30 mouse cellular contexts compared by ENCODE assay signal in genomic region chr12:84523728-84524127, GRCm38 (mm10). TPM values are rescaled to one million over a fixed set of nuclear protein-coding genes. Genes with fewer than 3 reads are reported as not detected.
A peak's percentile ranks its signal among the peaks of the same experiment; 100 is the strongest.
DNase-seq lines count a peak whose midpoint lies in the region; ATAC-seq and TF ChIP-seq lines count a peak whose summit lies in the region.
"Had no signal": no experiment of that assay in that cellular context is flagged by ENCODE, and none has a peak within 500 bp of the region (broad histone marks: within the 10 kb centered on the region; RNA-seq: fewer than 3 reads in every experiment).

No protein-coding gene starts in this region.

- no peak for ATAC-seq in hindbrain, embryonic 11.5 days (ENCODE audit: low FRiP score)
- ATAC-seq in hindbrain, postnatal 0 days, result no peak
- ATAC-seq in kidney, postnatal 0 days (replicated peaks; ENCODE audit: low FRiP score, low read depth), result 0 out of 2 replicates have a peak, but pooled peaks have one; percentile 49
- ATAC-seq in kidney, embryonic 15.5 days (replicated peaks; ENCODE audit: low FRiP score), result no peak
- no peak for ATAC-seq in limb, embryonic 15.5 days (ENCODE audit: insufficient number of reproducible peaks, low FRiP score, low TSS enrichment, low read depth)
- no peak for ATAC-seq in erythroid progenitor cell, adult 5-6 weeks (replicated peaks; ENCODE audit: low FRiP score, poor library complexity, severe bottlenecking)
- ATAC-seq: CD4-positive, CD25-positive, alpha-beta regulatory T cell, adult 4 months; liver, postnatal 0 days; lung, postnatal 0 days; midbrain, embryonic 15.5 days had no signal

- WGBS in hindbrain, embryonic 11.5 days, result 56% methylated on average over 3 of the region's 3 CpGs
- 63% methylated on average over 3 of the region's 3 CpGs for WGBS in hindbrain, postnatal 0 days
- 50% methylated on average over 3 of the region's 3 CpGs for WGBS in kidney, postnatal 0 days
- 53% methylated on average over 3 of the region's 3 CpGs for WGBS in kidney, embryonic 15.5 days
- 20% methylated on average over 3 of the region's 3 CpGs for WGBS in limb, embryonic 15.5 days

- H3K36me3 ChIP-seq in hindbrain, embryonic 11.5 days (ENCODE audit: control insufficient read depth, insufficient read depth, low read length), result no peaks in the 10 kb centered on the region
- no peaks in the 10 kb centered on the region for H3K36me3 ChIP-seq in hindbrain, postnatal 0 days (ENCODE audit: insufficient read depth, low read length)
- no peaks in the 10 kb centered on the region for H3K36me3 ChIP-seq in kidney, postnatal 0 days (ENCODE audit: insufficient read depth, low read length)
- H3K36me3 ChIP-seq in kidney, embryonic 15.5 days, result no peaks in the 10 kb centered on the region
- H3K36me3 ChIP-seq in limb, embryonic 15.5 days, result no peaks in the 10 kb centered on the region
- H3K36me3 ChIP-seq: hindbrain, embryonic 13.5 days; midbrain, embryonic 15.5 days; neural tube, embryonic 12.5 days; stomach, embryonic 15.5 days had no signal

- intact Hi-C loops in gastrocnemius, postnatal 14 days (cut with DNase I; ENCODE audit: low total_unique reads), result no loop called here

- H3K27ac ChIP-seq in hindbrain, embryonic 11.5 days (ENCODE audit: low read depth, low read length), result peak overlapping the region; percentile 39; the same call in 1 of the 2 replicates
- no peak overlapping the region for H3K27ac ChIP-seq in hindbrain, postnatal 0 days
- no peak overlapping the region for H3K27ac ChIP-seq in kidney, postnatal 0 days
- no peak overlapping the region for H3K27ac ChIP-seq in kidney, embryonic 15.5 days
- H3K27ac ChIP-seq in limb, embryonic 15.5 days, result 0 out of 2 replicates have a peak overlapping the region, but pooled peaks have one; percentile 61
- H3K27ac ChIP-seq: hindbrain, embryonic 13.5 days; macrophage; midbrain, embryonic 15.5 days; neural tube, embryonic 12.5 days; stomach, embryonic 15.5 days had no signal

- peaks cover 5% of the 10 kb centered on the region for H3K27me3 ChIP-seq in hindbrain, embryonic 11.5 days (ENCODE audit: control insufficient read depth, insufficient read depth, low read length)
- peaks cover 6% of the 10 kb centered on the region; the same call in 1 of the 2 replicates for H3K27me3 ChIP-seq in hindbrain, postnatal 0 days (ENCODE audit: insufficient read depth, low read length)
- H3K27me3 ChIP-seq in kidney, postnatal 0 days (ENCODE audit: insufficient read depth, low read length), result no peaks in the 10 kb centered on the region
- H3K27me3 ChIP-seq in kidney, embryonic 15.5 days, result no peaks in the 10 kb centered on the region
- H3K27me3 ChIP-seq in limb, embryonic 15.5 days, result no peaks in the 10 kb centered on the region
- H3K27me3 ChIP-seq: midbrain, embryonic 15.5 days; stomach, embryonic 15.5 days had no signal

- DNase-seq in hindbrain, embryonic 11.5 days (ENCODE audit: low spot score), result no peak
- no peak for DNase-seq in hindbrain, postnatal 0 days (ENCODE audit: low spot score)
- no peak for DNase-seq in kidney, postnatal 0 days (ENCODE audit: low spot score)
- peak; percentile 16 for DNase-seq in hindlimb bud, embryonic 11.5 days (ENCODE audit: extremely low spot score, low read depth, low spot score)
- DNase-seq in gastrocnemius, postnatal 14 days, result no peak
- DNase-seq: adrenal gland, postnatal 36 days; cerebellum, adult 11 months; cerebellum, postnatal 10 days; liver, postnatal 0 days; right cerebral cortex, adult 18-20 months; right cerebral cortex, postnatal 4 days; thymus, postnatal 25 days had no signal

- no peak overlapping the region for H3K9ac ChIP-seq in hindbrain, embryonic 11.5 days (ENCODE audit: low read depth, low read length)
- H3K9ac ChIP-seq in hindbrain, postnatal 0 days (replicated peaks; ENCODE audit: low read length), result no peak overlapping the region
- H3K9ac ChIP-seq in kidney, postnatal 0 days (ENCODE audit: low read depth, low read length), result no peak overlapping the region
- no peak overlapping the region for H3K9ac ChIP-seq in kidney, embryonic 15.5 days
- no peak overlapping the region for H3K9ac ChIP-seq in limb, embryonic 15.5 days
- H3K9ac ChIP-seq: hindbrain, embryonic 13.5 days; liver, postnatal 0 days; midbrain, embryonic 15.5 days; neural tube, embryonic 12.5 days; stomach, embryonic 15.5 days had no signal

- TF ChIP-seq CTCF in hindbrain, postnatal 0 days (IDR thresholded peaks at IDR 0.05; ENCODE audit: low read depth), result no peak
- TF ChIP-seq CTCF in kidney, postnatal 0 days (IDR thresholded peaks at IDR 0.05; ENCODE audit: low read depth), result no peak

- no peak overlapping the region for H3K4me2 ChIP-seq in hindbrain, embryonic 11.5 days (replicated peaks; ENCODE audit: low read depth, low read length)
- no peak overlapping the region for H3K4me2 ChIP-seq in hindbrain, postnatal 0 days (ENCODE audit: low read depth, low read length)
- H3K4me2 ChIP-seq in kidney, postnatal 0 days (ENCODE audit: low read length), result no peak overlapping the region
- H3K4me2 ChIP-seq in kidney, embryonic 15.5 days, result no peak overlapping the region
- no peak overlapping the region for H3K4me2 ChIP-seq in limb, embryonic 15.5 days
- H3K4me2 ChIP-seq: hindbrain, embryonic 13.5 days; liver, embryonic 11.5 days; midbrain, embryonic 15.5 days; neural tube, embryonic 12.5 days; stomach, embryonic 15.5 days had no signal

- H3K9me3 ChIP-seq in hindbrain, embryonic 11.5 days (ENCODE audit: control insufficient read depth, low read length), result no peaks in the 10 kb centered on the region
- no peaks in the 10 kb centered on the region for H3K9me3 ChIP-seq in hindbrain, postnatal 0 days (ENCODE audit: low read length)
- H3K9me3 ChIP-seq in kidney, postnatal 0 days (replicated peaks; ENCODE audit: low read length), result no peaks in the 10 kb centered on the region
- no peaks in the 10 kb centered on the region for H3K9me3 ChIP-seq in kidney, embryonic 15.5 days (replicated peaks)
- H3K9me3 ChIP-seq in limb, embryonic 15.5 days, result no peaks in the 10 kb centered on the region
- H3K9me3 ChIP-seq: hindbrain, embryonic 13.5 days; midbrain, embryonic 15.5 days; neural tube, embryonic 12.5 days; stomach, embryonic 15.5 days had no signal

- no peaks in the 10 kb centered on the region; the same call in 1 of the 2 replicates for H3K4me1 ChIP-seq in hindbrain, embryonic 11.5 days (replicated peaks; ENCODE audit: control insufficient read depth, insufficient read depth, low read length)
- H3K4me1 ChIP-seq in hindbrain, postnatal 0 days (ENCODE audit: insufficient read depth, low read length), result no peaks in the 10 kb centered on the region
- H3K4me1 ChIP-seq in kidney, postnatal 0 days (replicated peaks; ENCODE audit: insufficient read depth, low read length), result 0 out of 2 replicates have a peak, but pooled peaks cover 4% of the 10 kb centered on the region
- H3K4me1 ChIP-seq in kidney, embryonic 15.5 days, result peaks cover 24% of the 10 kb centered on the region
- H3K4me1 ChIP-seq in limb, embryonic 15.5 days, result peaks cover 17% of the 10 kb centered on the region; the same call in 1 of the 2 replicates
- H3K4me1 ChIP-seq: midbrain, embryonic 15.5 days; stomach, embryonic 15.5 days had no signal

- no peak overlapping the region for H3K4me3 ChIP-seq in hindbrain, embryonic 11.5 days (ENCODE audit: low read depth, low read length)
- H3K4me3 ChIP-seq in hindbrain, postnatal 0 days (ENCODE audit: low read length), result no peak overlapping the region
- H3K4me3 ChIP-seq in kidney, postnatal 0 days (replicated peaks; ENCODE audit: low read depth, low read length), result no peak overlapping the region
- no peak overlapping the region for H3K4me3 ChIP-seq in kidney, embryonic 15.5 days (replicated peaks)
- H3K4me3 ChIP-seq in limb, embryonic 15.5 days, result no peak overlapping the region
- H3K4me3 ChIP-seq: hindbrain, embryonic 13.5 days; midbrain, embryonic 15.5 days; neural tube, embryonic 12.5 days; stomach, embryonic 15.5 days had no signal

RNA-seq across cellular contexts. Expression of gene Vsx2, which starts 45.8 kb away (rescaled TPM):
- polyA plus RNA-seq in hindbrain, embryonic 11.5 days (2014; fragmentation: Nextera tagmentation; extraction: Ambion mirVana), result 5.6 and 10.1 TPM in 2 replicates
- total RNA-seq in hindbrain, postnatal 0 days (2014; rRNA removed), result 2.5 and 4.0 TPM in 2 replicates
- polyA plus RNA-seq in hindbrain, postnatal 0 days (2015; fragmentation: Nextera tagmentation; extraction: Ambion mirVana), result 1.8 and 2.4 TPM in 2 replicates
- not detected in 2 replicates for polyA plus RNA-seq in kidney, postnatal 0 days (2015; fragmentation: Nextera tagmentation; extraction: Ambion mirVana)
- not detected in 2 replicates for polyA plus RNA-seq in kidney, embryonic 15.5 days (2015; fragmentation: Nextera tagmentation; extraction: Ambion mirVana)
- 0.09 and 0.19 TPM in 2 replicates for polyA plus RNA-seq in limb, embryonic 15.5 days (2015; fragmentation: Nextera tagmentation; extraction: Ambion mirVana)
- total RNA-seq in gastrocnemius, postnatal 14 days (2021), result not detected
- not detected in 2 replicates for total RNA-seq in erythroid progenitor cell, adult 5-6 weeks (2015; ENCODE audit: low replicate concordance)
- total RNA-seq in erythroid progenitor cell, adult 5-6 weeks (2017; ENCODE audit: low replicate concordance), result not detected in 2 replicates
- total RNA-seq: adrenal gland, postnatal 36 days; gastrocnemius, adult 18-20 months; gastrocnemius, postnatal 4 days; heart, adult 8-10 months; heart, postnatal 25 days had no signal
- polyA plus RNA-seq: CD4-positive, CD25-positive, alpha-beta regulatory T cell, adult 4 months; forebrain, embryonic 11.5 days; heart, embryonic 14.5 days; intestine, embryonic 14.5 days; liver, embryonic 11.5 days; liver, postnatal 0 days; lung, postnatal 0 days; macrophage; stomach, embryonic 15.5 days had no signal

Comparison
In these comparisons a context has a peak if more than half of its experiments do, and no peak if none do; other contexts are left out.
1. H3K27ac ChIP-seq: peak in hindbrain, embryonic 11.5 days (single experiment) and limb, embryonic 15.5 days (single experiment); none in hindbrain, postnatal 0 days (single experiment), kidney, postnatal 0 days (single experiment) and kidney, embryonic 15.5 days (single experiment).